8 mouse cellular contexts compared by ENCODE assay signal in the genomic region with DNA sequence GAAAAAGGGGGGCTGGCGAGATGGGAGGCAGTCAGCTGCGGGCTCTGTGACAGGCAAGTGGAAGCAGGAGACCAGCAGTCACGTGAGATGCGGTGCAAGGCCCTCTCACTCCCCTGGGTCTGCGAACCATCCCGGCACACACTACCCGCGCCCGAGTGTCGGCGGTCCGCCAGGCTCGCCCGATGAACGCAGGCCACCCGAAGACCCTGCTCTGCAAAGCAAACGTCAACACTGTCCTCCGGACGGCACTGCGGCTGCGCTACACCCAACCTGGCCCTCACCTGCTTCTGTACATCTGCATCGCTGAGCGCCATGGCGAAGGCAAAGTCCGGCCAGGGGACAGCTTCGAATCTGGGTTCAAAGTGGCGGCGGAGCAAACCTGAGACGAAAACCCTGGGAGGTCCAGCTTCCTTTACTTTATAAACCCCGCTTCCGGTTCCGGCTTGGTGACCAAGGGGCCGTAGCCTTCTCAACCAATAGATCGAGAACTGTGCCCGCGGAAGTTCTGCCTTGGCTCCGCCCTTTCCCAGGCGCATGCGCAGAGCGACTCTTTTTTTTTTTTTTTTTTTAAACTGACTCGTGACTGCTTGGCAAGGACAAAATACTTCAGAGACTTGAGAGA. TPM values are rescaled to one million over a fixed set of nuclear protein-coding genes. Genes with fewer than 3 reads are reported as not detected.
DNase-seq lines count a peak whose midpoint lies in the region; ATAC-seq and TF ChIP-seq lines count a peak whose summit lies in the region.

A gene (minus strand): TSS at position 487 of the 622 bp plus-strand sequence.

- H3K4me1 ChIP-seq in embryonic facial prominence, embryonic 14.5 days (ENCODE audit: control insufficient read depth, insufficient read depth, low read length) = peaks cover 10% of the 10 kb centered on the region
- 0 out of 2 replicates have a peak, but pooled peaks cover 5% of the 10 kb centered on the region for H3K4me1 ChIP-seq in limb, embryonic 14.5 days (ENCODE audit: control insufficient read depth, insufficient read depth, low read length)
- H3K4me1 ChIP-seq in midbrain, postnatal 0 days (ENCODE audit: insufficient read depth, low read length) = peaks cover 7% of the 10 kb centered on the region; the same call in 1 of the 2 replicates

- H3K36me3 ChIP-seq in embryonic facial prominence, embryonic 14.5 days (ENCODE audit: control insufficient read depth, insufficient read depth, low read length) = peaks cover 15% of the 10 kb centered on the region
- H3K36me3 ChIP-seq in limb, embryonic 14.5 days (ENCODE audit: control insufficient read depth, insufficient read depth, low read length) = peaks cover 17% of the 10 kb centered on the region
- peaks cover 19% of the 10 kb centered on the region for H3K36me3 ChIP-seq in midbrain, postnatal 0 days (ENCODE audit: insufficient read depth, low read length)

- ATAC-seq in embryonic facial prominence, embryonic 14.5 days (ENCODE audit: low read depth) = peak; percentile 97
- peak; percentile 98 for ATAC-seq in limb, embryonic 14.5 days (ENCODE audit: low FRiP score, low read depth)
- peak; percentile 96 for ATAC-seq in midbrain, postnatal 0 days (ENCODE audit: low FRiP score)

- peak within 1 kb of the TSS; percentile 69 for H3K4me2 ChIP-seq in embryonic facial prominence, embryonic 14.5 days (ENCODE audit: low read depth, low read length)
- H3K4me2 ChIP-seq in limb, embryonic 14.5 days (replicated peaks; ENCODE audit: low read depth, low read length, severe bottlenecking) = peak within 1 kb of the TSS; percentile 54
- peak within 1 kb of the TSS; percentile 58 for H3K4me2 ChIP-seq in midbrain, postnatal 0 days (ENCODE audit: low read depth, low read length, poor library complexity, severe bottlenecking)

- under 1% methylated on average over 31 of the region's 41 CpGs for WGBS in embryonic facial prominence, embryonic 14.5 days
- under 1% methylated on average over 41 of the region's 41 CpGs for whole genome bisulfite sequencing in limb, embryonic 14.5 days
- WGBS in midbrain, postnatal 0 days = 0% methylated on average over 41 of the region's 41 CpGs

- H3K9ac ChIP-seq in embryonic facial prominence, embryonic 14.5 days (ENCODE audit: low read depth, low read length) = peak within 1 kb of the TSS; percentile 84
- peak within 1 kb of the TSS; percentile 80 for H3K9ac ChIP-seq in limb, embryonic 14.5 days (ENCODE audit: low read depth, low read length, severe bottlenecking)
- peak within 1 kb of the TSS; percentile 85 for H3K9ac ChIP-seq in midbrain, postnatal 0 days (replicated peaks; ENCODE audit: low read length, poor library complexity, severe bottlenecking)

- no peak for TF ChIP-seq POLR2A in limb, embryonic 14.5 days (IDR thresholded peaks at IDR 0.05; ENCODE audit: borderline replicate concordance, extremely low read depth, insufficient read depth, insufficient read length)

- H3K9me3 ChIP-seq in embryonic facial prominence, embryonic 14.5 days (ENCODE audit: control insufficient read depth, low read length) = no peaks in the 10 kb centered on the region
- no peaks in the 10 kb centered on the region for H3K9me3 ChIP-seq in limb, embryonic 14.5 days (ENCODE audit: control insufficient read depth, low read length)
- H3K9me3 ChIP-seq in midbrain, postnatal 0 days (ENCODE audit: low read length) = no peaks in the 10 kb centered on the region

- peak; percentile 98 for DNase-seq in 3T3-L1 (ENCODE audit: low read depth, low spot score)
- peak; percentile 63 to 85 for DNase-seq in adrenal gland, postnatal 4 days (ENCODE audit: low spot score in 2 of 2)
- peak; percentile 98 for DNase-seq in embryonic facial prominence, embryonic 14.5 days (ENCODE audit: low spot score)
- DNase-seq in heart, adult 8-10 months (ENCODE audit: low spot score) = peak; percentile 95
- peak; percentile 97 for DNase-seq in kidney, adult 9 months
- peak; percentile 97 for DNase-seq in limb, embryonic 14.5 days (ENCODE audit: low spot score)
- DNase-seq in midbrain, postnatal 0 days (ENCODE audit: low spot score) = peak; percentile 98
- peak; percentile 76 to 86 for DNase-seq in spleen, postnatal 14 days (ENCODE audit: low spot score in 2 of 2)

- peak within 1 kb of the TSS; percentile 96 for H3K4me3 ChIP-seq in embryonic facial prominence, embryonic 14.5 days (ENCODE audit: low read depth, low read length)
- peak within 1 kb of the TSS; percentile 98 for H3K4me3 ChIP-seq in limb, embryonic 14.5 days (replicated peaks; ENCODE audit: low read length)
- H3K4me3 ChIP-seq in midbrain, postnatal 0 days (ENCODE audit: low read depth, low read length) = peak within 1 kb of the TSS; percentile 89

- H3K27me3 ChIP-seq in embryonic facial prominence, embryonic 14.5 days (replicated peaks; ENCODE audit: control insufficient read depth, insufficient read depth, low read length) = no peaks in the 10 kb centered on the region
- no peaks in the 10 kb centered on the region for H3K27me3 ChIP-seq in limb, embryonic 14.5 days (ENCODE audit: control insufficient read depth, insufficient read depth, low read length)
- H3K27me3 ChIP-seq in midbrain, postnatal 0 days (ENCODE audit: insufficient read depth, low read length) = no peaks in the 10 kb centered on the region

- peak within 1 kb of the TSS; percentile 89 for H3K27ac ChIP-seq in embryonic facial prominence, embryonic 14.5 days (replicated peaks; ENCODE audit: low read depth, low read length)
- H3K27ac ChIP-seq in limb, embryonic 14.5 days (replicated peaks; ENCODE audit: low read depth, low read length) = peak within 1 kb of the TSS; percentile 78
- H3K27ac ChIP-seq in midbrain, postnatal 0 days (ENCODE audit: low read depth, low read length) = peak within 1 kb of the TSS; percentile 87

- TF ChIP-seq CTCF in midbrain, postnatal 0 days (IDR thresholded peaks at IDR 0.05) = no peak

RNA-seq across cellular contexts. Expression of the gene that starts here (rescaled TPM):
- 100 to 1,000 TPM; 257 to 268 TPM for total RNA-seq in adrenal gland, postnatal 4 days (2021)
- 128 and 141 TPM in 2 replicates for polyA plus RNA-seq in embryonic facial prominence, embryonic 14.5 days (2014; fragmentation: Nextera tagmentation; extraction: Ambion mirVana)
- total RNA-seq in heart, adult 8-10 months (2022) = 100 to 1,000 TPM; 170 to 181 (median 173) TPM
- 68.8 and 75.7 TPM in 2 replicates for polyA plus RNA-seq in limb, embryonic 14.5 days (2012; rRNA removed)
- 114 and 115 TPM in 2 replicates for polyA plus RNA-seq in limb, embryonic 14.5 days (2014; fragmentation: Nextera tagmentation; extraction: Ambion mirVana)
- total RNA-seq in midbrain, postnatal 0 days (2014; rRNA removed) = 251 and 264 TPM in 2 replicates
- polyA plus RNA-seq in midbrain, postnatal 0 days (2015; fragmentation: Nextera tagmentation; extraction: Ambion mirVana) = 333 and 346 TPM in 2 replicates

Comparison
In these comparisons a context has a peak if more than half of its experiments do, and no peak if none do; other contexts are left out.
1. Peak in every context shown above with its lines: DNase-seq, ATAC-seq, H3K4me3 ChIP-seq and H3K27ac ChIP-seq.